Mouse (Mus musculus): ENCODE measurements around the gene Ap2a1.

The Ap2a1 gene

DNA sequence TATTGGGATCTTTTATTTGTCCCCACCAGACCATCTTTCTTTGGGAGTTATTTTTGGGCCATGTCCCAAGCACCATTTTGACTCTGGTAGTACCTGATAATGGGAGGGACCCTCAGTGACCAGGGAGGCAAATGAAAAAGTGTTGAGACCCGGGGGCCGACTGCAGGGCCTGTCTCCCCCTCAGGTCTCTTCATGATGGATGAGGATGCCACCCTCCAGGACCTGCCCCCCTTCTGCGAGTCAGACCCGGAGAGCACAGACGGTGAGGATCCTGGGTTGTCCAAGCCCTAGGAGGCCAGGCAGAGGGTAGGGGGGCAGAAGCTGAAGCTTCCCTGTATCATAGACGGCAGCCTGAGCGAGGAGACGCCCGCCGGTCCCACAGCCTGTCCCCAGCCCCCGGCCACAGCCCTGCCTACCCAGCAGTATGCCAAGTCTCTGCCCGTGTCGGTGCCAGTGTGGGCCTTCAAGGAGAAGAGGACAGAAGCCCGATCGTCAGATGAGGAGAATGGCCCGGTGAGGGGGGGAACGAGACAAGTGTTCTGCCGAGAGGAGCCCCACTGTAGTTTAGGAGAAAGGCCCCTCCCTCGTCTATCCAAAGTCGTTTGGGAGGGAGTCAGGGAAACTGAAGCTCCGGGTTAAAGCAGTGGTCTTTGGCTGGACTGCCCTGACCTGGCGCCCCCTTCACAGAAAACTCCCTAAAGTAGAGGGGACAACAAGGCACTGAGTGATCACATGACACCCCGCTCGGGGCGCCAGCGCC lies 75.5 kb downstream of the Ap2a1 start:
- no peak for TF ChIP-seq GATA4 (IDR thresholded peaks at IDR 0.05; ENCODE audit: insufficient replicate concordance, low read length)

DNA sequence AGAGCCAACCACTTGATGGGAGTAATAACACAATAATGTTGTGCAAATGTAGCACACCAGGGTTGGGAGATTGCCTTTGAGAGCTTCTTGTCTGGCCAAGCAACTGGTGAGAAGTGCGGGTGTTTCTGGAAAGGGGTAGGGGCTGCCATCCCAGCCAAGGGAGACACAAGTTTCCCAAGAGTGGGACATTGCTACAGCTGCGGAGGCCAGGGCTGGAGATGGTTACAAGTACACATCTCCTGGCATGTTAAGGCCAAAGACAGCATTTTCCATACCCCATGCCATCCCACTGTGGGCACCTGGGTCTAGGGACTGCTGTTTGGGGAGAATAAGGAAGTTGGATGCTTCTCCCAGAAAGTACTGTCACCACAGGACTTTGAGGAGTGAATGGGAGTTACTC lies 76.2 kb downstream of the Ap2a1 start:
- no peak for TF ChIP-seq GATA4 (IDR thresholded peaks at IDR 0.05; ENCODE audit: insufficient replicate concordance, low read length)

DNA sequence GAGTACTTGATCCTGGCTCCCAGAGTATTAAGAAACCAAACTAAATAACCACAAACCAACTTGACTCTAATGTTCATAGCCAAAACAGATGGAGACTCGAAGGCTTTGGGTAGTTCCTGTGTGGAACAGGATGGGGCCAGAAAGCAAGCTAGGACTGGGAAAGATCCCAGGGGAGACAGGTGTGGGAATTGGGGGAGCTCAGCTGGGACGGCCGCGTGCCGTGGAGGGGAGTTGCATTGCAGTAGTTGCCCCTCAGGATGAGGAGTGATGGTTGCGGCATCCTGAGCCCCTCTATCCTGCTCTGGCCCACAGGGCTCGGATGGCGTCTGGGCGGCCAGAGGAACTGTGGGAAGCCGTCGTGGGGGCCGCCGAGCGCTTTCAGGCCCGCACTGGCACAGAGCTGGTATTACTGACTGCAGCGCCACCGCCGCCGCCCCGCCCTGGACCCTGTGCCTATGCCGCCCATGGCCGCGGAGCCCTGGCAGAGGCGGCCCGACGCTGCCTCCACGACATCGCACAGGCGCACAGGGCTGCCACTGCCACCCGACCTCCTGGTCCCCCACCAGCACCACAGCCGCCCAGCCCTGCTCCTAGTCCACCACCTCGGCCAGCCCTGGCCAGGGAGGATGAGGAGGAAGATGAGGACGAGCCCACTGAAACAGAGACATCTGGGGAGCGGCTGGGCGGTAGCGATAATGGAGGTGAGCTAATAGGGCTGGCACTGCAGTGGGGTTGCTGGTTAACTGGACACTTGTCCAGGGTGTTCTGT lies 76.9 kb downstream of the Ap2a1 start:
- no peak for TF ChIP-seq GATA4 (IDR thresholded peaks at IDR 0.05; ENCODE audit: insufficient replicate concordance, low read length)

DNA sequence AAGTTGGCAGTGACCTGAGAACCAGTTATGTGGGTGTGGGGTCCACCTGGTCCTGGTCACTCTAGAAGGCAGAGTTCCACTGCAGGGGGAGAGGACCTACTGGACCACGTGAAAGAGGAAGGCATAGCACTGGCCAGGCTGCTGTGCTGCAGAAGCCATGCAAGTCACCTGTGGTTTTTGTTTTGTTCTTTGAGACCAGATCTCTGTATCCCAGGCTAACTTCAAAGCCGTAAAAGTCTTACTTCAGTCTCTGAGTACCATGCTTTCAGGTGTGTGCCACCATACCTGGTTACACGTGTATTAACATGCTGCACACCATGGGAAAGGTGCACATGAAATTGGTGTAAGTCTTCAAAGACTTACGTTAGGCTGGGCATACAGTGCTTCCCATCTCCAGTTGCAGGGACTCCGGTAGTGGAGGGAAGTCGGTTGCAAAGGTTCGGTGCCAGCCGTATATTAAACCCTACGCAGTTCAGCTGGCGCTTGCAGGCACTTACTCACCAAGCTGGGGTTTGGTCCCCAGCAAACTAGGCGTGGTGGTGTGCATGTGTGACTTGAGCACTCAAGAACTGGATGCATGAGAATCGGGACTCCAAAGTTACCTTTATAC lies 77.6 kb downstream of the Ap2a1 start:
- no peak for TF ChIP-seq GATA4 (IDR thresholded peaks at IDR 0.05; ENCODE audit: insufficient replicate concordance, low read length)

DNA sequence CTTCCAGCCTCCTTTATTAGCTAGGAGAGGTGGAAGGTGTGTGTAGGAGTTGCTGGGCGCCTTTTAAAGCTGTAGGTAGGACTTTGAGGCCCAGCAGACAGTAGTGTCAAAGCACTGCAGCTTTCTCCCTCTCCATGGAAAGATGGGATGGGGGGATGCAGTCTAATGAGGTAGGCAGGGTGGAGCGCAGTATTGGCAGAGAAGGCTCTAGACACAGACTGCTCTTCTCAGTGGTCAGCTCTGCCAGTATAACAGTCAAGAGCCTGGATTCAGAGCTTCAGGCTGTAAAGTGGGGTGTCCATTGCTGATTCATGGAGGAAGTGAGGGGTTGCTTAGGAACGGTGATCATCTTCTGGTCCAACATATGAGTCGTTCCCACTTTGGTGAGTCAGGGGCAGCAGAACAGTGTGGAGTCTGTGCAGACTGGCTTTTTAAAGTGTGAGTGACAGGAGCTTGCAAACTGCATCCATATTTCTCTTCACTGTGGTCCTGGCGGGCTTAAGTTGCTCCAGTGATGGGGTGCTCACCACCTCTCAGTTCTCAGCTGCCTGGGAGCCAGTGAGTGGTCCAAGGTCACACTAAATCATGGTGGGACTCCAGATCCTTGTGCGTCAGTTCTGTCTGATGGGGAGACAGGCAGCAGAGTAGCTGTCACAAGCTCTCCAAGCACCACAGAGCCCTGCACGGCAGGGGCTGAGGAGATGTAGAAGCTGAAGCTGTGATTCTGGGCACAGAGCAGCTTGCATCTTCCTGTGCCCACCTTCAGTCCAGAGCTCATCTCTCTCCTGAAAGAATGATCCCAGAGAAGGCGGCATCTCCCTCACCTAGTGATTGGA lies 78.3 kb downstream of the Ap2a1 start:
- no peak for TF ChIP-seq GATA4 (IDR thresholded peaks at IDR 0.05; ENCODE audit: insufficient replicate concordance, low read length)
